Mouse (Mus musculus): Measurements from ENCODE around the gene Camk1d. TPM values are rescaled to one million over a fixed set of nuclear protein-coding genes. Genes with fewer than 3 reads are reported as not detected.

The Camk1d gene
- polyA plus RNA-seq, 1 experiment from 2014 or later: 3.8 TPM

DNA sequence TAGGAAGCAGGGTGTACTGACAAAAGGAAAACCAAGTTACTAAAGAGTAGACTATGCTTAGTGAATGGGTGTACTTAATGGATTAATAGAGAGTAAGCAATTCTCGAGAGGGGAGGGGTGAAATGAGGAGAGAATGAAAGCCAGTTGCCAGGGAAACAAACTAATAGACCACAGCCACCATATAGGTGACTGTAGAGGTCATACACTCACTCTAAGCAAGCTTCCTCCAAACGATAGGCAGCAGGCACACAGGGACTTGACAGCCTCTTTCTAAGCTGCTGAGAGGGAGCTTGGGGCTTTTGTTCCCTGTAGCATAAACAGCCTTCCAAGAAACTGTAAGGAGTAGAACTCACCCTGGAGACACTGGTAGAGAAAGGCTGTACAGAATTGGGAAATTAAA, 288.2 kb downstream of the Camk1d start:
- Histone ChIP-seq H3K4me1 (ENCODE audit: control insufficient read depth, insufficient read depth, low read length) (peaks cover 2% of the 10 kb centered on the region; the same call in 1 of the 2 replicates), H3K27me3 (replicated peaks; ENCODE audit: control insufficient read depth, insufficient read depth, low read length) (no peaks in the 10 kb centered on the region), H3K9me3 (replicated peaks; ENCODE audit: control insufficient read depth, low read length) (no peaks in the 10 kb centered on the region), H3K27ac (ENCODE audit: low read depth, low read length) (peak overlapping the region; percentile 48), H3K4me3 (ENCODE audit: low read depth, low read length) (no peak overlapping the region), H3K4me2 (ENCODE audit: low read length) (no peak overlapping the region), H3K36me3 (ENCODE audit: control insufficient read depth, insufficient read depth, low read length) (no peaks in the 10 kb centered on the region), H3K9ac (ENCODE audit: low read length) (no peak overlapping the region)
- DNase-seq (ENCODE audit: low spot score) (peak; percentile 86), ATAC-seq (peak; percentile 92)
- 1% methylated on average over 2 of the region's 2 CpGs for WGBS

DNA sequence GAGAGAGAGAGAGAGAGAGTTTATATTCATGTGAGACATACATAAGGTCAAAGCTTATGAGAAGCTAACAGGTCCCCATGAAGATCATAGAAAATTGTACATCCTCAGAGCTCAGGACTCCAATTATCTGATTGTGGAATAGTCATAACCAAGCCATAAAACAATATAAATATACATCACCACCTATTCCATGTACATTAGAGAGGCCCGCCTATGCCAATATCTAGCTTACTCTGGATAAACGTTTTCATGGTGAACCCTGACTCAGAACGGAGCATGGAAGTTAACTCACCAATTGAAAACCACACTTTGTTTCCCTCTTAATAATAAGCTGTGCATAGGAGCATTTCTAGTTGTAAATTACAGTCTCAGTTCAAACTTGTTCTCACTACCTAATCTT, 288.7 kb downstream of the Camk1d start:
- H3K9me3 ChIP-seq (replicated peaks; ENCODE audit: control insufficient read depth, low read length): no peaks in the 10 kb centered on the region
- H3K4me3 ChIP-seq (ENCODE audit: low read depth, low read length): no peak overlapping the region
- 31% methylated on average over 3 of the region's 3 CpGs for WGBS
- no peak for DNase-seq (ENCODE audit: low spot score)
- no peak overlapping the region for H3K27ac ChIP-seq (ENCODE audit: low read depth, low read length)
- H3K36me3 ChIP-seq (ENCODE audit: control insufficient read depth, insufficient read depth, low read length): no peaks in the 10 kb centered on the region
- H3K4me2 ChIP-seq (ENCODE audit: low read length): no peak overlapping the region
- H3K4me1 ChIP-seq (ENCODE audit: control insufficient read depth, insufficient read depth, low read length): peaks cover 2% of the 10 kb centered on the region; the same call in 1 of the 2 replicates
- no peak; the same call in 1 of the 2 replicates for ATAC-seq
- H3K27me3 ChIP-seq (replicated peaks; ENCODE audit: control insufficient read depth, insufficient read depth, low read length): no peaks in the 10 kb centered on the region
- no peak overlapping the region for H3K9ac ChIP-seq (ENCODE audit: low read length)

DNA sequence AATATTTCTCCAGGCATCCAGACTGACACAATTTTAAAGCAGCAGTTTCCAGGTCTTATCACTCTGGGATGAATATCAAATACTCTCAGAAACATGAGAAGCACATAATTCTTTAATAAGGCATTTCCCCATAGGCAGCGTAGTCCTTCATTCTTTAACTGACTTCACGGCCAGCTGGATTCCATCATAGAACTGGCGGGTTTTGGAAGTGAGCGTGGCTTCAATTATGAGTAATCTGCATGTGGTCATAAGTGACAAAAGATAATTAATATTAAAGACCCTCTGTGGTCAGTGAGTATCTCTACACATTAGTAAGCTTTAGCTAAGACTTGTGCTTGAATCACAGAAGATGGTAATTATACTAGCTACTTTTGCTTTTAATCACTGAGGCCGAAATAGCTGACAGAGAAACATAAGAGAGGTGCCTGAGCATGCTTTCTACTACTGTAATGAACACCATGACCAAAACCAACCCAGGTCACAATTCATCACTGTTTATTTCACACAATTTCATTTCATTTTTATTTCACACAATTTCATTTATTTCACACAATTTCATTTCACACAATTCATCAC, 293.6 kb downstream of the Camk1d start:
- Histone ChIP-seq H3K9me3 (replicated peaks; ENCODE audit: control insufficient read depth, low read length) (no peaks in the 10 kb centered on the region), H3K27ac (ENCODE audit: low read depth, low read length) (no peak overlapping the region), H3K4me1 (ENCODE audit: control insufficient read depth, insufficient read depth, low read length) (no peaks in the 10 kb centered on the region; the same call in 1 of the 2 replicates), H3K4me3 (ENCODE audit: low read depth, low read length) (no peak overlapping the region), H3K36me3 (ENCODE audit: control insufficient read depth, insufficient read depth, low read length) (no peaks in the 10 kb centered on the region), H3K27me3 (replicated peaks; ENCODE audit: control insufficient read depth, insufficient read depth, low read length) (no peaks in the 10 kb centered on the region), H3K9ac (ENCODE audit: low read length) (no peak overlapping the region), H3K4me2 (ENCODE audit: low read length) (no peak overlapping the region)
- ATAC-seq (no peak), DNase-seq (ENCODE audit: low spot score) (no peak)
- 78% methylated on average over 5 of the region's 5 CpGs for WGBS

DNA sequence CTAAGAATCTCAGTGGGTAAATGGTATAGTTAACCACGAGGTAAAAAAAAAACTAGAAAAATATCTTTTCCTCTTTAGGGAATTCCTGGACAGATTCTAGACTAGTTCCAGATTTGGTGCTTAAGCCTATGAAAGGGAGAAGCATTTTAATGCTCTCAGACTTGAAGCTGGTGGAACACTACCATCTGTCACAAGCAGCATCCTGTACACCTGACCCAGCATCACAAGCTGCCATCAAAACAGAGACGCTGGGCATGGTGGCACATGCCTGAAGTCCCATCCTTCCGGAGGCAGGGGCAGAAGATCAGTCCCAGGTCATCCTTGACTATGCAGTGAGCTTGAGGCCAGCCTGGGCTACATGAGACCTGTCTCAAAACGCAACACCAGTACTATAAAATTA, 295.5 kb downstream of the Camk1d start:
- H3K36me3 ChIP-seq (ENCODE audit: control insufficient read depth, insufficient read depth, low read length): no peaks in the 10 kb centered on the region
- ATAC-seq: no peak
- H3K27ac ChIP-seq (ENCODE audit: low read depth, low read length): no peak overlapping the region
- no peak overlapping the region for H3K9ac ChIP-seq (ENCODE audit: low read length)
- no peaks in the 10 kb centered on the region for H3K9me3 ChIP-seq (replicated peaks; ENCODE audit: control insufficient read depth, low read length)
- no peaks in the 10 kb centered on the region for H3K27me3 ChIP-seq (replicated peaks; ENCODE audit: control insufficient read depth, insufficient read depth, low read length)
- DNase-seq (ENCODE audit: low spot score): no peak
- H3K4me2 ChIP-seq (ENCODE audit: low read length): no peak overlapping the region
- no peak overlapping the region for H3K4me3 ChIP-seq (ENCODE audit: low read depth, low read length)
- 87% methylated on average over 4 of the region's 4 CpGs for WGBS
- H3K4me1 ChIP-seq (ENCODE audit: control insufficient read depth, insufficient read depth, low read length): no peaks in the 10 kb centered on the region

DNA sequence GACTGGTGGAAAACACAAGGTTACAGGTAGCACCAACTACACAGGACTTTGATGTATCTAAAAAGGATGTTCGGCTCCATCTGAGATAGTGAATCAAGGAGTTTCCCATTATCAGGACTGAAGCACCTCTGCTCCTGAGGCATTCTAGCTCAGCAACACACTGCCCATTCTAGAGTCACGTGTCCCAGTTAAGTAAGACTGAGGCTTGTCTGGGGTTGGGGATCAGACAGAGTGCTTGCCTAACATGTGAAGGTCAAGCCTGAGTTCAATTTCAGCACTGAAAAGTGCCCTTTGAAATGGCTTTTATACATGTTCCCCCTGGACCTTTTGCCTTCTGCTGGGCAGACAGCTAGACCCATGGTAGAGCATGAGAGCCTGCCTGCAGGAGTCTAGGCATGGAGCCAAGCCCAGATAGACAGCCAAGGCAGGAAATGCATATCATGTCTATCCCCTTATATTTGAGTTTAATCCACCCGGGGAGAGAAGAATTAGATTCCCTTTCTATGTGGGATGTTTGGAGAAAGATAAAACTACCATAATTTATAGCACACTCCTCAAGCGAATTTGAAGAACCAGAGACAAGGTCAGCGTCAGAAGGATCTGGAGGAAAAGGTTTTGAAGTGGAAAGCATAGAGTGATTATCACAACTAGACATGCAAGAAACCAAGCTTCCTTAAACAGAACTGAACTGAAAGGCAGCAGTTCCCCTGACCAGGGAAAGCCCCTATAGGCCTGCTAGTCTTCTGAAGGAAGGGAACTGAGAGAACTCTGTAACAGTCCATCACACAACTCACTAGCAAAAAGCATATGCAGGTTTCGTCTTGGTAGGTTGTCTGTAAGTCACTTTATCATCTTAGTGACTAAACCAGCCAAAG, 296.9 kb downstream of the Camk1d start:
- Histone ChIP-seq H3K27ac (ENCODE audit: low read depth, low read length) (no peak overlapping the region), H3K4me2 (ENCODE audit: low read length) (no peak overlapping the region), H3K36me3 (ENCODE audit: control insufficient read depth, insufficient read depth, low read length) (no peaks in the 10 kb centered on the region), H3K27me3 (replicated peaks; ENCODE audit: control insufficient read depth, insufficient read depth, low read length) (no peaks in the 10 kb centered on the region), H3K9ac (ENCODE audit: low read length) (no peak overlapping the region), H3K9me3 (replicated peaks; ENCODE audit: control insufficient read depth, low read length) (no peaks in the 10 kb centered on the region), H3K4me3 (ENCODE audit: low read depth, low read length) (no peak overlapping the region), H3K4me1 (ENCODE audit: control insufficient read depth, insufficient read depth, low read length) (no peaks in the 10 kb centered on the region)
- DNase-seq (ENCODE audit: low spot score): peak; percentile 45
- ATAC-seq: no peak
- WGBS: 79% methylated on average over 6 of the region's 6 CpGs

DNA sequence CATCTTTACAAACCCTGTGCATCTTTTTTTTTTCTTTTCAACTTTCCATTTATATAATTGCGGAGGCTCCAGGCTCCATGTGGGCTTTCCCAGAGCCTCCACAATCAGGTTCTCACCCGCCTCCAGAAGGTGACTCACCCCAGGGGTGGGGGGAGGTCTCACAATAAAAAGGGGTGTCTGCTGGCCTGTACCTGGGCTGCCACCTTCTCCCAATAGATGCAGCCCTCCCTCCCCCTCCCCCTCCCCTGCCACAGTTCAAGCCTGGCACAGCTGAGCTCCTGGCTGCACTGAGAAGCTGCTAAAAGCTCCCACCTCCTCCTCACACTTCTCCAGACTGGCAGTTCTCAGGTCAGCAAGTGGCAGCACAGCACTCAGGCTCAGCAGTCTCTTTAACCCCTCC, 302.5 kb downstream of the Camk1d start:
- Histone ChIP-seq H3K4me1 (ENCODE audit: control insufficient read depth, insufficient read depth, low read length) (no peaks in the 10 kb centered on the region), H3K27me3 (replicated peaks; ENCODE audit: control insufficient read depth, insufficient read depth, low read length) (no peaks in the 10 kb centered on the region), H3K4me3 (ENCODE audit: low read depth, low read length) (no peak overlapping the region), H3K9ac (ENCODE audit: low read length) (no peak overlapping the region), H3K9me3 (replicated peaks; ENCODE audit: control insufficient read depth, low read length) (no peaks in the 10 kb centered on the region), H3K4me2 (ENCODE audit: low read length) (no peak overlapping the region), H3K27ac (ENCODE audit: low read depth, low read length) (peak overlapping the region; percentile 49; the same call in 1 of the 2 replicates), H3K36me3 (ENCODE audit: control insufficient read depth, insufficient read depth, low read length) (no peaks in the 10 kb centered on the region)
- DNase-seq (ENCODE audit: low spot score) (no peak), ATAC-seq (peak; percentile 55; the same call in 1 of the 2 replicates)
- WGBS: 56% methylated on average over 2 of the region's 2 CpGs

DNA sequence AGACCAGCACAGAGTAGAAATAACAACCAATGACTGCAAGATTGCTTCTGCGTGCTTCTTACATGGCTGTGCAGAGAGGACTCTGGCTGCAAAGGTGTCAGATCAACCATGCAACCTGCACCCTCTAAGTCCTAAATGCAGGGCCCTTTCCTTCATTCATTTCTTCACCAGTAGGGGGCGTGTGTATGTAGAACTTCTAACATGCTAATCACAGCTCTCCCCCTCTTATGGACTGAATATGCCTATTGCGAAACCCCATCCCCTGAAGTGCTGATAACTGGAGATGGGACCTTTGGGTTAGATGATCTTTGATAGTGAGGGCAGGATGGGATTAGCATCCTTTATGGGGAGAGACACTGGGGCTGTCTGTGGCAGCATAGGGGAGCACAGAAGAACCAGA, 310.5 kb downstream of the Camk1d start:
- H3K27ac ChIP-seq (ENCODE audit: low read depth, low read length): no peak overlapping the region
- H3K4me2 ChIP-seq (ENCODE audit: low read length): no peak overlapping the region
- H3K9me3 ChIP-seq (replicated peaks; ENCODE audit: control insufficient read depth, low read length): no peaks in the 10 kb centered on the region
- 62% methylated on average over 3 of the region's 3 CpGs for WGBS
- no peak for DNase-seq (ENCODE audit: low spot score)
- H3K27me3 ChIP-seq (replicated peaks; ENCODE audit: control insufficient read depth, insufficient read depth, low read length): no peaks in the 10 kb centered on the region
- no peaks in the 10 kb centered on the region for H3K36me3 ChIP-seq (ENCODE audit: control insufficient read depth, insufficient read depth, low read length)
- H3K4me3 ChIP-seq (ENCODE audit: low read depth, low read length): no peak overlapping the region
- H3K9ac ChIP-seq (ENCODE audit: low read length): no peak overlapping the region
- no peaks in the 10 kb centered on the region for H3K4me1 ChIP-seq (ENCODE audit: control insufficient read depth, insufficient read depth, low read length)
- ATAC-seq: no peak

DNA sequence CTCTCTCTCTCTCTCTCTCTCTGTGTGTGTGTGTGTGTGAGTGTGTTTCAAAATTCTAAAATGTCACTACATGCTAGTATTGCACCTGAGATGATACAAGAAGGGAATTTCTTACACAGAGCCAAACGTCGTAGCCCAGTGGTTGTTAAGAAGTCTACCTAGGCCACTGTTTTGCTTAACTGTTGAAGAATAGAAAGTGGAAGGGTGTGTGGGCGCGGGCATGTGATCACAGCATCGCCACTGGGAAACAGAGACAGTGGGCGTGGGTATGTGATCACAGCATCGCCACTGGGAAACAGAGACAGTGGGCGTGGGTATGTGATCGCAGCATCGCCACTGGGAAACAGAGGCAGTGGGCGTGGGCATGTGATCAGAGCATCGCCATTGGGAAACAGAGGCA, 312.3 kb downstream of the Camk1d start:
- Histone ChIP-seq H3K36me3 (ENCODE audit: control insufficient read depth, insufficient read depth, low read length) (no peaks in the 10 kb centered on the region), H3K27ac (ENCODE audit: low read depth, low read length) (no peak overlapping the region), H3K9ac (ENCODE audit: low read length) (no peak overlapping the region), H3K4me3 (ENCODE audit: low read depth, low read length) (no peak overlapping the region), H3K27me3 (replicated peaks; ENCODE audit: control insufficient read depth, insufficient read depth, low read length) (no peaks in the 10 kb centered on the region), H3K4me1 (ENCODE audit: control insufficient read depth, insufficient read depth, low read length) (no peaks in the 10 kb centered on the region; the same call in 1 of the 2 replicates), H3K4me2 (ENCODE audit: low read length) (no peak overlapping the region), H3K9me3 (replicated peaks; ENCODE audit: control insufficient read depth, low read length) (no peaks in the 10 kb centered on the region)
- no peak for DNase-seq (ENCODE audit: low spot score)
- WGBS: 93% methylated on average over 12 of the region's 12 CpGs
- ATAC-seq: no peak

DNA sequence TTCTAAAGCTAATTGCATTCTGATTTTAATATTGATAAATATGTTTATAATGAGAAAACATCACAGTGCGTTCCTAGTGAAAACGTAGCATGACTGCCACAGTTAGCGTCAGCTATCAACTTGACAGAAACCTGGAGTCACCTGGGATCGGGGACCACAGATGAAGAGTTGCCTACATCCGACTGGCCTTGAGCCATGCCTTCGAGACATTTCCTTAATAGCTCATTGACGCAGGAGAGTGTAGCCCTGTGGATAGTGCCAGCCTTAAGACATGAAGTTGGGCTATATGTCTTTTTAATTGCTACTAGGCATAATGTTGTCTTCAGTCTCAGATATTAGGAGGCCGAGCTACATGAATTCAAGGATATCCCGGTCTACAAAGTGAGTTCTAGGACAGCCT, 315.8 kb downstream of the Camk1d start:
- H3K27me3 ChIP-seq (replicated peaks; ENCODE audit: control insufficient read depth, insufficient read depth, low read length): no peaks in the 10 kb centered on the region
- H3K4me2 ChIP-seq (ENCODE audit: low read length): no peak overlapping the region
- DNase-seq (ENCODE audit: low spot score): peak; percentile 60

More for the DNA sequence above, 315.8 kb downstream of the Camk1d start:
- H3K9me3 ChIP-seq (replicated peaks; ENCODE audit: control insufficient read depth, low read length): no peaks in the 10 kb centered on the region
- ATAC-seq: peak; percentile 60
- no peaks in the 10 kb centered on the region; the same call in 1 of the 2 replicates for H3K4me1 ChIP-seq (ENCODE audit: control insufficient read depth, insufficient read depth, low read length)
- WGBS: 43% methylated on average over 9 of the region's 9 CpGs
- no peaks in the 10 kb centered on the region for H3K36me3 ChIP-seq (ENCODE audit: control insufficient read depth, insufficient read depth, low read length)
- H3K9ac ChIP-seq (ENCODE audit: low read length): no peak overlapping the region
- peak overlapping the region; percentile 58; the same call in 1 of the 2 replicates for H3K27ac ChIP-seq (ENCODE audit: low read depth, low read length)
- no peak overlapping the region for H3K4me3 ChIP-seq (ENCODE audit: low read depth, low read length)

Data from forebrain, embryonic 14.5 days (tissue).